Mouse (Mus musculus) erythroid progenitor cell, adult 5-6 weeks (primary cell): ENCODE data around the gene Atf3. TPM values are rescaled to one million over a fixed set of nuclear protein-coding genes. Genes with fewer than 3 reads are reported as not detected.
"Not testable (repeated sequence)": the region's sequence is repeated elsewhere in the genome, so short reads cannot be mapped to it uniquely, and the experiment has no call there.

ENCODE experiments used
- ATAC-seq: replicated peaks from 2 replicates; pipeline ENCODE4 v1.8.0; 2016; ENCODE audit warnings: moderate number of reproducible peaks, mild to moderate bottlenecking, moderate TSS enrichment, inconsistent platforms; ENCODE audit not compliant: poor library complexity, low FRiP score, severe bottlenecking
- total RNA-seq, 2 experiments: library from RNA; stranded (forward) in 1 of 2; stranded (reverse) in 1 of 2; fragments of 150-400 nt in 1 of 2; fragments of 186-747, 209-891 nt in 1 of 2; gene quantifications; 2 replicates each; pipeline versions ENCODE4 v1.2.3 to v1.2.4; 2015 to 2017; ENCODE audit warnings: low replicate concordance in 2 of 2

Gene Atf3
- total RNA-seq, 2 experiments from 2014 or later = 3.8 to 16.5 TPM

- ATAC-seq = no peak
These were observed 47.4 kb downstream of the Atf3 start for GRCm38 (mm10) chr1:191170444-191170843.

GRCm38 (mm10) chr1:191166189-191166588, 51.6 kb downstream of the Atf3 start:
- no peak for ATAC-seq

GRCm38 (mm10) chr1:191164717-191165116, 53.1 kb downstream of the Atf3 start, which contains the start of gene Fam71a:
TSS of gene Fam71a (minus strand) at chr1:191164817.
- no peak for ATAC-seq

GRCm38 (mm10) chr1:191154314-191154713, 63.5 kb downstream of the Atf3 start:
- ATAC-seq = no peak

GRCm38 (mm10) chr1:191153052-191153451, 64.8 kb downstream of the Atf3 start:
- peak; percentile 72 for ATAC-seq

- ATAC-seq = no peak
These were observed 66.8 kb downstream of the Atf3 start for GRCm38 (mm10) chr1:191150924-191151605.

GRCm38 (mm10) chr1:191149489-191149888, 68.3 kb downstream of the Atf3 start:
- ATAC-seq = not testable (repeated sequence)

- no peak for ATAC-seq
These were observed 76.9 kb downstream of the Atf3 start for GRCm38 (mm10) chr1:191140983-191141382.

- ATAC-seq = no peak
These were observed 78.9 kb downstream of the Atf3 start for GRCm38 (mm10) chr1:191138874-191139495.

GRCm38 (mm10) chr1:191138436-191138835, 79.4 kb downstream of the Atf3 start:
- ATAC-seq = no peak

GRCm38 (mm10) chr1:191135406-191135805, 82.4 kb downstream of the Atf3 start:
- no peak for ATAC-seq

GRCm38 (mm10) chr1:191132934-191133333, 84.9 kb downstream of the Atf3 start:
- ATAC-seq = no peak

GRCm38 (mm10) chr1:191132240-191132639, 85.6 kb downstream of the Atf3 start:
- no peak for ATAC-seq

GRCm38 (mm10) chr1:191131692-191132091, 86.1 kb downstream of the Atf3 start:
- no peak for ATAC-seq

- ATAC-seq = peak; percentile 54; the same call in 1 of the 2 replicates
These were observed 91.8 kb downstream of the Atf3 start for GRCm38 (mm10) chr1:191125811-191126638.

GRCm38 (mm10) chr1:191124288-191124687, 93.6 kb downstream of the Atf3 start:
- ATAC-seq = no peak

GRCm38 (mm10) chr1:191123696-191124095, 94.1 kb downstream of the Atf3 start:
- no peak for ATAC-seq

- no peak for ATAC-seq
These were observed 95.1 kb downstream of the Atf3 start for GRCm38 (mm10) chr1:191122744-191123143.
